Mouse (Mus musculus): ENCODE measurements at regions not wholly inside any gene's neighbourhood (a gene's known extent, or its start where the extent isn't known, plus 50 kb on each side); places are given as distances from the start of the nearest gene placed in this dataset.

GRCm38 (mm10) chr6:81805942-81806341 lies 117.5 kb upstream of the Gcfc2 start:
- no peak for TF ChIP-seq CTCF (conservative IDR thresholded peaks at IDR 0.05; ENCODE audit: low read length)
- no peak for TF ChIP-seq POU5F1 (IDR thresholded peaks at IDR 0.05; ENCODE audit: borderline replicate concordance, low read length)
- TF ChIP-seq NANOG (IDR thresholded peaks at IDR 0.05; ENCODE audit: borderline replicate concordance, low read length), result no peak
